8 mouse cellular contexts compared by ENCODE assay signal in genomic region chr1:93445111-93445821, GRCm38 (mm10). TPM values are rescaled to one million over a fixed set of nuclear protein-coding genes. Genes with fewer than 3 reads are reported as not detected.
A peak's percentile ranks its signal among the peaks of the same experiment; 100 is the strongest.
DNase-seq lines count a peak whose midpoint lies in the region; ATAC-seq lines count a peak whose summit lies in the region.

No protein-coding gene starts in this region.

- ATAC-seq in hindbrain, embryonic 13.5 days (ENCODE audit: low FRiP score) = peak; percentile 93

- 0 out of 2 replicates have a peak, but pooled peaks cover 2% of the 10 kb centered on the region for H3K27me3 ChIP-seq in hindbrain, embryonic 13.5 days

- peak overlapping the region; percentile 76 for H3K27ac ChIP-seq in hindbrain, embryonic 13.5 days

- no peaks in the 10 kb centered on the region for H3K9me3 ChIP-seq in hindbrain, embryonic 13.5 days

- peak overlapping the region; percentile 73 for H3K4me3 ChIP-seq in hindbrain, embryonic 13.5 days

- H3K9ac ChIP-seq in hindbrain, embryonic 13.5 days = peak overlapping the region; percentile 86

- H3K36me3 ChIP-seq in hindbrain, embryonic 13.5 days = peaks cover 11% of the 10 kb centered on the region

- peaks cover 32% of the 10 kb centered on the region for H3K4me1 ChIP-seq in hindbrain, embryonic 13.5 days (replicated peaks)

- peak overlapping the region; percentile 96 for H3K4me2 ChIP-seq in hindbrain, embryonic 13.5 days

- under 1% methylated on average over 74 of the region's 84 CpGs for WGBS in hindbrain, embryonic 13.5 days

- DNase-seq in Muller cell, postnatal 12 days (ENCODE audit: inconsistent ontology term) = peak; percentile 90
- peak; percentile 67 to 78 for DNase-seq in cerebellum, postnatal 10 days
- DNase-seq in frontal cortex, postnatal 14 days (ENCODE audit: low spot score in 2 of 2) = peak; percentile 31 to 47
- peak; percentile 51 to 59 for DNase-seq in layer of hippocampus, postnatal 25 days (ENCODE audit: extremely low spot score in 1 of 2, low spot score in 1 of 2)
- peak; percentile 75 for DNase-seq in lung, postnatal 25 days (ENCODE audit: low spot score)
- DNase-seq in retina, adult 2 months (ENCODE audit: low read depth, low spot score) = peak; percentile 15
- peak; percentile 79 to 81 for DNase-seq in thymus, postnatal 36 days

RNA-seq across cellular contexts. Expression of gene Hdlbp, which starts 33.3 kb away (rescaled TPM):
- 95.2 and 102 TPM in 2 replicates for polyA plus RNA-seq in hindbrain, embryonic 13.5 days (2015; fragmentation: Nextera tagmentation; extraction: Ambion mirVana)
- total RNA-seq in layer of hippocampus, postnatal 25 days (2021) = 100 to 1,000 TPM; 151 to 158 TPM

Comparison
In these comparisons a context has a peak if more than half of its experiments do, and no peak if none do; other contexts are left out.
1. Peak in every context shown above with its lines: DNase-seq, ATAC-seq, H3K4me3 ChIP-seq and H3K27ac ChIP-seq.
2. DNase-seq: peak in every context shown above with its lines; median percentile 90 in Muller cell, postnatal 12 days; 80 in thymus, postnatal 36 days; 75 in lung, postnatal 25 days; 72 in cerebellum, postnatal 10 days; 55 in layer of hippocampus, postnatal 25 days; 39 in frontal cortex, postnatal 14 days; 15 in retina, adult 2 months.